Mouse (Mus musculus) stomach, embryonic 15.5 days (tissue): Measurements from ENCODE around the gene Fkbp8. TPM values are rescaled to one million over a fixed set of nuclear protein-coding genes. Genes with fewer than 3 reads are reported as not detected.

ENCODE experiments used
- polyA plus RNA-seq: library from polyadenylated mRNA; unstranded; fragments of >200 nt; fragmentation: Nextera tagmentation; extraction: Ambion mirVana; gene quantifications from 2 replicates; pipeline ENCODE4 v1.2.1, GENCODE M21; 2015

Fkbp8 gene
- polyA plus RNA-seq, 1 experiment from 2014 or later = 292 TPM

Other genes starting within 250 kb of the Fkbp8 start
- 32.7 and 38.9 TPM in 2 replicates for gene Homer3, start 244.9 kb upstream of the Fkbp8 start, polyA plus RNA-seq
- gene Ddx49, start 225.2 kb upstream of the Fkbp8 start, polyA plus RNA-seq = 46.3 and 49.8 TPM in 2 replicates
- gene Cope, start 225.2 kb upstream of the Fkbp8 start, polyA plus RNA-seq = 379 and 398 TPM in 2 replicates
- gene Cers1, start 211.9 kb upstream of the Fkbp8 start, polyA plus RNA-seq = 4.2 and 4.4 TPM in 2 replicates
- 1.7 and 2.2 TPM in 2 replicates for gene Gdf1, start 197.9 kb upstream of the Fkbp8 start, polyA plus RNA-seq
- gene Upf1, start 174.4 kb upstream of the Fkbp8 start, polyA plus RNA-seq = 16.1 and 17.5 TPM in 2 replicates
- 0.22 and 0.28 TPM in 2 replicates for gene Comp, start 154.2 kb upstream of the Fkbp8 start, polyA plus RNA-seq
- gene Crtc1, start 88.1 kb upstream of the Fkbp8 start, polyA plus RNA-seq = 15.4 and 18.8 TPM in 2 replicates
- 20.5 and 20.7 TPM in 2 replicates for gene Klhl26, start 50.8 kb upstream of the Fkbp8 start, polyA plus RNA-seq
- gene Tmem59l, start 40.4 kb upstream of the Fkbp8 start, polyA plus RNA-seq = 3.0 and 3.5 TPM in 2 replicates
- 2.9 and 4.1 TPM in 2 replicates for gene Crlf1, start 34.6 kb upstream of the Fkbp8 start, polyA plus RNA-seq
- 125 and 130 TPM in 2 replicates for gene Rex1bd, start 21.0 kb upstream of the Fkbp8 start, polyA plus RNA-seq
- 843 and 950 TPM in 2 replicates for gene Uba52, start 16.9 kb upstream of the Fkbp8 start, polyA plus RNA-seq
- gene Kxd1, start 232 bp downstream of the Fkbp8 start, polyA plus RNA-seq = 58.5 and 60.1 TPM in 2 replicates
- gene Ell, start 11.7 kb downstream of the Fkbp8 start, polyA plus RNA-seq = 16.1 and 17.7 TPM in 2 replicates
- 127 and 133 TPM in 2 replicates for gene Isyna1, start 66.6 kb downstream of the Fkbp8 start, polyA plus RNA-seq
- gene Ssbp4, start 81.1 kb downstream of the Fkbp8 start, polyA plus RNA-seq = 104 and 117 TPM in 2 replicates
- gene Lrrc25, start 88.4 kb downstream of the Fkbp8 start, polyA plus RNA-seq = 3.7 and 3.9 TPM in 2 replicates
- gene Gdf15, start 104.7 kb downstream of the Fkbp8 start, polyA plus RNA-seq = 0.95 and 1.4 TPM in 2 replicates
- 49.9 and 57.9 TPM in 2 replicates for gene Pgpep1, start 132.7 kb downstream of the Fkbp8 start, polyA plus RNA-seq
- gene Lsm4, start 145.5 kb downstream of the Fkbp8 start, polyA plus RNA-seq = 271 and 297 TPM in 2 replicates
- 84.4 and 84.6 TPM in 2 replicates for gene Jund, start 171.2 kb downstream of the Fkbp8 start, polyA plus RNA-seq
- gene Iqcn, start 175.7 kb downstream of the Fkbp8 start, polyA plus RNA-seq = 0.04 TPM in 1 of 2 replicates, not detected in the other
- gene Gm3336, start 190.8 kb downstream of the Fkbp8 start, polyA plus RNA-seq = 1.1 and 1.9 TPM in 2 replicates
- gene Pde4c, start 196.0 kb downstream of the Fkbp8 start, polyA plus RNA-seq = 0.45 and 0.50 TPM in 2 replicates
- 20.9 and 24.0 TPM in 2 replicates for gene Rab3a, start 227.0 kb downstream of the Fkbp8 start, polyA plus RNA-seq
- 44.4 and 51.3 TPM in 2 replicates for gene Mpv17l2, start 233.2 kb downstream of the Fkbp8 start, polyA plus RNA-seq
- 58.1 and 58.4 TPM in 2 replicates for gene Pik3r2, start 249.0 kb downstream of the Fkbp8 start, polyA plus RNA-seq